Mouse (Mus musculus) heart, adult 2 months (tissue): Measurements from ENCODE around the gene Prss50. TPM values are rescaled to one million over a fixed set of nuclear protein-coding genes. Genes with fewer than 3 reads are reported as not detected.

ENCODE experiments used
- DNase-seq, 2 experiments: peaks; one replicate each; pipeline ENCODE4 v3.0.0; 2021
- H3K27ac ChIP-seq: fragments of 200-600 bp; 2 replicates; pipeline ENCODE4 v1.8.1; 2022
- H3K27me3 ChIP-seq: fragments of 200-500 bp; 2 replicates; pipeline ENCODE4 v1.6.1; 2012; ENCODE audit warnings: mild to moderate bottlenecking, low read length, inconsistent platforms, mixed read lengths; ENCODE audit not compliant: control insufficient read depth, insufficient read depth
- H3K36me3 ChIP-seq: fragments of 200-500 bp; 2 replicates; pipeline ENCODE4 v1.6.1; 2012; ENCODE audit warnings: low read length, inconsistent platforms; ENCODE audit not compliant: control insufficient read depth, insufficient read depth
- H3K4me1 ChIP-seq: fragments of 200-500 bp; 2 replicates; pipeline ENCODE4 v1.6.1; 2011; ENCODE audit warnings: low read length; ENCODE audit not compliant: control insufficient read depth, insufficient read depth
- H3K4me3 ChIP-seq: fragments of 200-600 bp; 2 replicates; pipeline ENCODE4 v1.8.1; 2022
- H3K79me2 ChIP-seq: fragments of 200-500 bp; replicated peaks from 2 replicates; pipeline ENCODE4 v1.6.1; 2012; ENCODE audit warnings: mild to moderate bottlenecking, inconsistent platforms, low read length, moderate library complexity, mixed read lengths; ENCODE audit not compliant: control insufficient read depth, insufficient read depth
- H3K9ac ChIP-seq: fragments of 200-500 bp; 2 replicates; pipeline ENCODE4 v1.6.1; 2012; ENCODE audit warnings: low read depth, mild to moderate bottlenecking, control low read depth, inconsistent platforms, low read length, mixed read lengths
- CTCF ChIP-seq: fragments of 200-600 bp; IDR thresholded peaks from 2 replicates; pipeline ENCODE4 v1.8.1; 2022; ENCODE audit warnings: antibody characterized with exemption, mild to moderate bottlenecking, moderate library complexity
- EP300 ChIP-seq: fragments of 200-500 bp; IDR thresholded peaks from 2 replicates; pipeline ENCODE4 v1.6.1; 2011; ENCODE audit warnings: low read depth, low read length, control low read depth; ENCODE audit not compliant: insufficient read depth
- POLR2A ChIP-seq: fragments of 200-500 bp; IDR thresholded peaks from 2 replicates; pipeline ENCODE4 v1.6.1; 2011; ENCODE audit warnings: mild to moderate bottlenecking, low read depth, low read length, control low read depth; ENCODE audit not compliant: insufficient read depth
- WGBS: fragments of 180-500 bp; shearing (Covaris S2); methylation state at CpG from one replicate; pipeline ENCODE4 v1.1.7; 2018; 5-methylcytosine and 5-hydroxymethylcytosine counted together
- intact Hi-C: fragments of 180-260 bp; cut with DNase I; formaldehyde crosslinking; loops from one replicate; pipeline ENCODE4 v1.15.1; 2025
- polyA plus RNA-seq: library from polyadenylated mRNA; depleted of rRNA; stranded (reverse); fragments of >200 nt; gene quantifications from 2 replicates; pipeline ENCODE4 v1.2.3, GENCODE M21; 2012
- total RNA-seq, 2 experiments: library from RNA; stranded (reverse); gene quantifications; 2 replicates each; pipeline ENCODE4 v1.2.3; 2021

Prss50 gene
- total and polyA plus RNA-seq, 3 experiments: not detected

GRCm38 (mm10) chr9:110858523-110858922, 756 bp downstream of the Prss50 start:
- intact Hi-C loops: no loop called here
- Histone ChIP-seq H3K27me3 (peaks cover 3% of the 10 kb centered on the region; the same call in 1 of the 2 replicates), H3K79me2 (no peaks in the 10 kb centered on the region), H3K4me1 (no peaks in the 10 kb centered on the region; the same call in 1 of the 2 replicates), H3K4me3 (no peak overlapping the region), H3K36me3 (no peaks in the 10 kb centered on the region), H3K27ac (no peak overlapping the region), H3K9ac (no peak overlapping the region)
- no peak for TF ChIP-seq POLR2A
- no peak for TF ChIP-seq EP300
- TF ChIP-seq CTCF: no peak
- no peak for DNase-seq
- 69% methylated on average over 5 of the region's 5 CpGs for WGBS

- H3K27ac ChIP-seq: no peak overlapping the region
- no peak overlapping the region for H3K4me3 ChIP-seq
- no peaks in the 10 kb centered on the region for H3K79me2 ChIP-seq
- peaks cover 3% of the 10 kb centered on the region; the same call in 1 of the 2 replicates for H3K27me3 ChIP-seq
- no peaks in the 10 kb centered on the region for H3K36me3 ChIP-seq
- no peaks in the 10 kb centered on the region; the same call in 1 of the 2 replicates for H3K4me1 ChIP-seq
- no peak for DNase-seq
- H3K9ac ChIP-seq: no peak overlapping the region
- no peak for TF ChIP-seq CTCF
- TF ChIP-seq EP300: no peak
- no peak for TF ChIP-seq POLR2A
- 98% methylated on average over 5 of the region's 5 CpGs for WGBS
- intact Hi-C loops: no loop called here
These were observed 1.3 kb downstream of the Prss50 start for GRCm38 (mm10) chr9:110858967-110859596.

GRCm38 (mm10) chr9:110871030-110871429, 13.3 kb downstream of the Prss50 start:
- no peak for TF ChIP-seq POLR2A
- peak; percentile 95 for TF ChIP-seq CTCF
- 0 out of 2 replicates have a peak, but pooled peaks have one; percentile 31 for TF ChIP-seq EP300
- 27% methylated on average over 7 of the region's 7 CpGs for WGBS
- intact Hi-C loops: loop anchor here (1.0 to 2.0 kb wide), 2 partner anchors 88 to 155 kb away; no protein-coding TSS in a partner anchor
- no peak overlapping the region for H3K4me3 ChIP-seq
- H3K9ac ChIP-seq: no peak overlapping the region
- H3K27ac ChIP-seq: no peak overlapping the region
- H3K4me1 ChIP-seq: no peaks in the 10 kb centered on the region
- no peaks in the 10 kb centered on the region for H3K79me2 ChIP-seq
- peak; percentile 53 to 58 for DNase-seq
- H3K36me3 ChIP-seq: no peaks in the 10 kb centered on the region
- no peaks in the 10 kb centered on the region for H3K27me3 ChIP-seq

- TF ChIP-seq CTCF: 0 out of 2 replicates have a peak, but pooled peaks have one; percentile 12
- no peak for TF ChIP-seq EP300
- no peak for TF ChIP-seq POLR2A
- H3K27me3 ChIP-seq: no peaks in the 10 kb centered on the region
- 18% methylated on average over 40 of the region's 40 CpGs for WGBS
- peaks cover 12% of the 10 kb centered on the region for H3K4me1 ChIP-seq
- H3K36me3 ChIP-seq: no peaks in the 10 kb centered on the region
- no peak for DNase-seq
- H3K27ac ChIP-seq: no peak overlapping the region
- no peak overlapping the region for H3K9ac ChIP-seq
- no peak overlapping the region for H3K4me3 ChIP-seq
- no peaks in the 10 kb centered on the region for H3K79me2 ChIP-seq
- intact Hi-C loops: loop anchor here (2.0 kb wide), 1 partner anchor 463 kb away; no protein-coding TSS in a partner anchor
These were observed 16.2 kb downstream of the Prss50 start for GRCm38 (mm10) chr9:110873681-110874659.

GRCm38 (mm10) chr9:110874660-110875191, 17.0 kb downstream of the Prss50 start:
- Histone ChIP-seq H3K79me2 (no peaks in the 10 kb centered on the region), H3K27ac (no peak overlapping the region), H3K27me3 (no peaks in the 10 kb centered on the region), H3K36me3 (no peaks in the 10 kb centered on the region), H3K9ac (no peak overlapping the region), H3K4me1 (peaks cover 12% of the 10 kb centered on the region), H3K4me3 (no peak overlapping the region)
- 64% methylated on average over 3 of the region's 3 CpGs for WGBS
- intact Hi-C loops: no loop called here
- no peak for DNase-seq
- no peak for TF ChIP-seq CTCF
- no peak for TF ChIP-seq POLR2A
- TF ChIP-seq EP300: no peak
